Mouse (Mus musculus): ENCODE results near the gene Iba57. TPM values are rescaled to one million over a fixed set of nuclear protein-coding genes. Genes with fewer than 3 reads are reported as not detected.
"Not testable (repeated sequence)": the region's sequence is repeated elsewhere in the genome, so short reads cannot be mapped to it uniquely, and the experiment has no call there.

The Iba57 gene
- 2.4 and 3.2 TPM in 2 replicates for polyA plus RNA-seq (2014; fragmentation: Nextera tagmentation; extraction: Ambion mirVana)

DNA sequence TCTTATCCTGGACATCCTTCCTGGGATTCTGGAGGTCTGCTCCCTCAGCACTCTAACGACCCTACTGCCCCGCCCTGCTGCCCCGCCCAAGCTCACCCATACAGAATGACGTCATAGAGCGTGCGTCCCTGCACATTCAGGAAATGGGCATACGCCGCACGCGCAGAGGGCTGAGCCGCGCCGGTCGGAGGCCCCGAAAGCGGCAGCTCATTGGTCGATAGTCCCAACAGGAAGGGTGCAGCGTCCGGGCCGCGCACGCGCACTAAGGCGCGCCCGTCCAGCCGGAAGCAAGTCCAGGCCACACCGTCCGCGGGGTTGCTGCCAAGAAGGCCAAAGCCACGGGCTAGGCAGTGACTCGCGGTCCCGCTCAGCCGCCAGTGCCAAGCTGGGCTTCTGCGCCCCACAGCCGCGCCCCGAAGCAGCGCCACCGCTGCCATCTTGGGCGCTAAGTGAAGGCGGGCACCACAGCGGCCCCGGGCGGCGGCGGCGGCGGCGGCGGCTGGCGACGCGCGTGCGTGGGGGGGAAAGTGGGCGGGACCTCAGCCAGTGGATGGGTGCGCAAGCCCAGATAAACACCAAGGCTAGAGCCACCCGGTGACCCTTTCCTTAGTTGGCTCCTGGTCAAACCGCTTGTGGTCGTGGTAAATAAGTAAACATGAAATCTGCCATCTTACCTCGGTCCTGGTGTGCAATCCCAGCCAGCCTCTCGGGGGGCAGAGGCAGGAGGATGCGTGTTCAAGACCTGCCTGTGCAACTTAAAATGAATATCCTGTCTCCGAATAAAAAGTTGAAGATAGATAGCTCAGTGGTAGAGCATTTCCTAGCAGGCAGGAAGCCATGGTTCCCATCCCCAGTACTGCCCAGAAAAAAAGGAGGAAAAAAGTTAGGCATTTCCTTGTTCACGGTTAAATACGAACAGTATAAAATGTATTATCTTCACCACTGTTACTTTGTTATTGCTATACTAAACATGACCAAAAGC is at the start of gene Iba57:
Gene Iba57, minus strand, starts transcription at position 485 of the 982 bp plus-strand sequence.
- Histone ChIP-seq H3K4me2 (ENCODE audit: low read depth, low read length, severe bottlenecking) (peak within 1 kb of the TSS; percentile 76), H3K4me3 (ENCODE audit: low read depth, low read length) (peak within 1 kb of the TSS; percentile 74), H3K27ac (ENCODE audit: low read depth, low read length) (peak within 1 kb of the TSS; percentile 97), H3K36me3 (ENCODE audit: control insufficient read depth, insufficient read depth, low read length) (no peaks in the 10 kb centered on the region), H3K4me1 (replicated peaks; ENCODE audit: control insufficient read depth, insufficient read depth, low read length) (peaks cover 2% of the 10 kb centered on the region; the same call in 1 of the 2 replicates), H3K27me3 (ENCODE audit: control insufficient read depth, insufficient read depth, low read length) (no peaks in the 10 kb centered on the region), H3K9ac (ENCODE audit: low read length) (peak within 1 kb of the TSS; percentile 96), H3K9me3 (ENCODE audit: control insufficient read depth, low read length) (no peaks in the 10 kb centered on the region)
- 3% methylated on average over 66 of the region's 68 CpGs for WGBS
- ATAC-seq (replicated peaks; ENCODE audit: low FRiP score) (peak; percentile 99), DNase-seq (ENCODE audit: low spot score) (peak; percentile 98)

GRCm38 (mm10) chr11:59212892-59213494 is 49.5 kb upstream of the Iba57 start:
- Histone ChIP-seq H3K4me1 (replicated peaks; ENCODE audit: control insufficient read depth, insufficient read depth, low read length) (peaks cover 4% of the 10 kb centered on the region; the same call in 1 of the 2 replicates), H3K4me2 (ENCODE audit: low read depth, low read length, severe bottlenecking) (no peak overlapping the region), H3K36me3 (ENCODE audit: control insufficient read depth, insufficient read depth, low read length) (peaks cover 2% of the 10 kb centered on the region; the same call in 1 of the 2 replicates), H3K27ac (ENCODE audit: low read depth, low read length) (no peak overlapping the region), H3K9ac (ENCODE audit: low read length) (no peak overlapping the region), H3K4me3 (ENCODE audit: low read depth, low read length) (no peak overlapping the region), H3K9me3 (ENCODE audit: control insufficient read depth, low read length) (no peaks in the 10 kb centered on the region), H3K27me3 (ENCODE audit: control insufficient read depth, insufficient read depth, low read length) (no peaks in the 10 kb centered on the region)
- DNase-seq (ENCODE audit: low spot score) (no peak), ATAC-seq (replicated peaks; ENCODE audit: low FRiP score) (no peak)
- WGBS = 94% methylated on average over 12 of the region's 12 CpGs

DNA sequence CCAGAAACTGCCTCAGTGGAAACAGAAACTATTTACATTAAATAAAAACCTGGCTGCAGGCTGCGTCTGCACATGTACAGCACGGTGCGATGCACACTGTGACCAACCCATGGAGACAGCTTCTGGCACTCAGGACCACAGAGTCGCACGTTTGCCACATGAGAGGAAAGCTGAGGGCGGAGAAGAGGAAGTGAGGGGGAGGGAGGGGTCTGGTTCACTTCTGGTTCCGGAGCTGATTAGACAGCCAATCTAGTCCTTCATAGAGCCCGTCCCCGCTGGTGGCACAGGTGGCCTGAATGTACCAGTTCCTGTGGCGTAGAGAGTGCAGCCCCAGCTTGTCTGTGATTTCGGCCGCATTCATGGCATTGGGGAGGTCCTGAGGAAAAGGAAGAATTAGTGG is 48.8 kb upstream of the Iba57 start:
- DNase-seq (ENCODE audit: low spot score); H3K4me1 ChIP-seq (replicated peaks; ENCODE audit: control insufficient read depth, insufficient read depth, low read length); H3K36me3 ChIP-seq (ENCODE audit: control insufficient read depth, insufficient read depth, low read length); H3K9me3 ChIP-seq (ENCODE audit: control insufficient read depth, low read length); H3K9ac ChIP-seq (ENCODE audit: low read length); ATAC-seq (replicated peaks; ENCODE audit: low FRiP score); H3K27ac ChIP-seq (ENCODE audit: low read depth, low read length); H3K27me3 ChIP-seq (ENCODE audit: control insufficient read depth, insufficient read depth, low read length); H3K4me3 ChIP-seq (ENCODE audit: low read depth, low read length); H3K4me2 ChIP-seq (ENCODE audit: low read depth, low read length, severe bottlenecking): not testable (repeated sequence)
- 93% methylated on average over 12 of the region's 12 CpGs for whole genome bisulfite sequencing

DNA sequence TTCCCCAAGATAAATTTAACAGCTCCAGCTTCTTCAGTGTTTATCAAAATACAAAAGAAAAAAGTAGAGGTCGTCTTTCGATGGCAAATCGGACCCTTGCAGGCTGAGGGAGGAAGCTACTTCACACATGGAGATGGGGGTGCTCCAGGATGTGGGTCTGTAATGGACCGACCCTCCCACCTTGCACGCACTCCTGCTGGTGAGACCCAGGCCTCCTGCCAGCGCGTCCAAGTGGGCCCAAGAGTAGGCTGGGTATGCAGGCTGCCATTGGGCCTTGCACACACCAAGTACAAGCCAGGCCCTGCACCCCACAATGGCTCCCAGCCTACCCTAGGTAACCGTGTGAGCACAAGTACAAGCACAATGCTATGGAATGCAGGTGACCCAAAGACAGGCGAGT is 48.0 kb upstream of the Iba57 start:
- not testable (repeated sequence) for H3K9ac ChIP-seq (ENCODE audit: low read length); H3K4me1 ChIP-seq (replicated peaks; ENCODE audit: control insufficient read depth, insufficient read depth, low read length); H3K9me3 ChIP-seq (ENCODE audit: control insufficient read depth, low read length); ATAC-seq (replicated peaks; ENCODE audit: low FRiP score); DNase-seq (ENCODE audit: low spot score); H3K4me2 ChIP-seq (ENCODE audit: low read depth, low read length, severe bottlenecking); H3K27ac ChIP-seq (ENCODE audit: low read depth, low read length); H3K36me3 ChIP-seq (ENCODE audit: control insufficient read depth, insufficient read depth, low read length); H3K4me3 ChIP-seq (ENCODE audit: low read depth, low read length); H3K27me3 ChIP-seq (ENCODE audit: control insufficient read depth, insufficient read depth, low read length)
- 87% methylated on average over 8 of the region's 9 CpGs for WGBS

GRCm38 (mm10) chr11:59210020-59210419 is 46.5 kb upstream of the Iba57 start:
- H3K27me3 ChIP-seq (ENCODE audit: control insufficient read depth, insufficient read depth, low read length) = no peaks in the 10 kb centered on the region
- H3K9ac ChIP-seq (ENCODE audit: low read length) = no peak overlapping the region
- no peak overlapping the region for H3K4me2 ChIP-seq (ENCODE audit: low read depth, low read length, severe bottlenecking)
- no peak for ATAC-seq (replicated peaks; ENCODE audit: low FRiP score)
- H3K36me3 ChIP-seq (ENCODE audit: control insufficient read depth, insufficient read depth, low read length) = peaks cover 4% of the 10 kb centered on the region; the same call in 1 of the 2 replicates
- H3K27ac ChIP-seq (ENCODE audit: low read depth, low read length) = no peak overlapping the region
- H3K9me3 ChIP-seq (ENCODE audit: control insufficient read depth, low read length) = no peaks in the 10 kb centered on the region
- no peak overlapping the region for H3K4me3 ChIP-seq (ENCODE audit: low read depth, low read length)
- no peak for DNase-seq (ENCODE audit: low spot score)
- H3K4me1 ChIP-seq (replicated peaks; ENCODE audit: control insufficient read depth, insufficient read depth, low read length) = peaks cover 4% of the 10 kb centered on the region; the same call in 1 of the 2 replicates
- WGBS = 88% methylated on average over 4 of the region's 4 CpGs

DNA sequence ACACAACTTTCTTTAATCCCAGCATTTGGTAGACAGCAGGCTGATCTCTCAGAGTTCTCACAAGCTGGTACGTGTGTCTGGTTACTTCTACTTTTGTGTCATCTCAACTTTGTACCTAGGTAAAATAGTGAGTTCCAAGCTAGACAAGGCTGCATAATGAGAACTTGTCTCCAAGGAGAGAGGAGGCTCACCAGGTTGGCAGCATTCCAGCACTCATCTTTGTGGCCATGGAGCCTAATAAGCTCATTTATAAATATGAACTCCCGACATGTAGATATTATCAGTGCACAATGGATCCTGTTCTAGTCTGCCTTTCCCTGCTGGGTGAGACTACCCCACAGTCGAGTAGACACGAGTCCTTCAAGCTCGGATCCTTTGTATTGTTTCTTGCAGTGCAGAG is 46.0 kb upstream of the Iba57 start:
- Histone ChIP-seq H3K4me1 (replicated peaks; ENCODE audit: control insufficient read depth, insufficient read depth, low read length) (peaks cover 4% of the 10 kb centered on the region; the same call in 1 of the 2 replicates), H3K36me3 (ENCODE audit: control insufficient read depth, insufficient read depth, low read length) (peaks cover 4% of the 10 kb centered on the region; the same call in 1 of the 2 replicates), H3K27ac (ENCODE audit: low read depth, low read length) (no peak overlapping the region), H3K9me3 (ENCODE audit: control insufficient read depth, low read length) (no peaks in the 10 kb centered on the region), H3K4me2 (ENCODE audit: low read depth, low read length, severe bottlenecking) (peak overlapping the region; percentile 88; the same call in 1 of the 2 replicates), H3K9ac (ENCODE audit: low read length) (no peak overlapping the region; the same call in 1 of the 2 replicates), H3K27me3 (ENCODE audit: control insufficient read depth, insufficient read depth, low read length) (no peaks in the 10 kb centered on the region), H3K4me3 (ENCODE audit: low read depth, low read length) (peak overlapping the region; percentile 86)
- ATAC-seq (replicated peaks; ENCODE audit: low FRiP score) (no peak), DNase-seq (ENCODE audit: low spot score) (no peak)
- WGBS = 77% methylated on average over 5 of the region's 5 CpGs

DNA sequence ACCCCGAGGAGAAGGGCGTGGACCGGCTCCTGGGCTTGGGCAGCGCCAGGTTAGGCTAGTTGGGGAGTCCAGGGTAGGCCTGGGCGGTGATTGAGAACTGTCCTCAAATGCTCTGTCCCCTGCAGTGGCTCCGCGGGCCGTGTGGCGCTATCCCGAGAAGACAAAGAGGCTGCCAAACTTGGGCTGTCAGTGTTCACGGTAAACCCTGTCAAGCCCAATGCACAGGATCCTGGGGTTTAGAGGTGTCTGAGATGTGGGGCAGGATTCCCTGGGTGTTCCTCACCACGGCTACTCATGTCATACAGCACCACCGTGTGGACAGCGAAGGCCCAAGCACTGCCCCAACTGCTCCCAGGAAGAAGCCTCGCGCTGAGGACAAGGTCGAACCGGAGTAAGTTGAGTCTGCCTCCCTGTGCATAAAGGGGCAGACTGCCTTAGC is 45.5 kb upstream of the Iba57 start:
- peak; percentile 83 for DNase-seq (ENCODE audit: low spot score)
- H3K4me2 ChIP-seq (ENCODE audit: low read depth, low read length, severe bottlenecking) = peak overlapping the region; percentile 88
- H3K36me3 ChIP-seq (ENCODE audit: control insufficient read depth, insufficient read depth, low read length) = peaks cover 4% of the 10 kb centered on the region; the same call in 1 of the 2 replicates

DNA sequence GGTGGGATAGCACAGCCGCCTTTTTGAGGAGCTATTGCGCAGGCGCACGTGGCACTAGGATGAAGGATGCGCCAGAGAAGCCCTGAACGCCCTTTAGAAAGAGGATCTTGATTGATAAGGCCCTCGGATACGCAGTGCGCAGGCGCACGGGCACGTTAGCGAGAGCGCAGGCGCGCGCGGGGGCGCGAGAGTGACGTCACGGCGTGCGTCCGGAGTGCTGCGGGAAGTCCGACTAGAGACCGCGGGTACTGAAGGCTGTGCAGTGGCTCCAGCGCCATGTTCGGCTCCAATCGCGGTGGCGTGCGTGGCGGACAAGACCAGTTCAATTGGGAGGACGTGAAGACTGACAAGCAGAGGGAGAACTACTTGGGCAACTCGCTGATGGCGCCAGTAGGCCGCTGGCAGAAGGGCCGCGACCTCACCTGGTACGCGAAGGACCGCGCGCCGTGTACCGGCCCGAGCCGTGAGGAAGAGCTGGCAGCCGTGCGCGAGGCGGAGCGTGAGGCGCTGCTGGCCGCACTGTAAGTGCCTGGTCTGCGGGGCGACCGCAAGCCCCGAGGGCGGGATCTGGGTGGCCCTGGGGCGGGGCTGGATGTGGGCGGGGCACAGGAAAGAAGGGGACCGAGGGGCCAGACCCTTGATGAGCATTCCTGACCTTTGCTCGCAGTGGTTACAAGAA is 44.8 kb upstream of the Iba57 start, which contains the start of gene 2310033P09Rik:
Gene 2310033P09Rik, plus strand, starts transcription at position 169 of the 679 bp plus-strand sequence.
- Histone ChIP-seq H3K9ac (ENCODE audit: low read length) (peak within 1 kb of the TSS; percentile 86), H3K4me3 (ENCODE audit: low read depth, low read length) (peak within 1 kb of the TSS; percentile 86), H3K27me3 (ENCODE audit: control insufficient read depth, insufficient read depth, low read length) (no peaks in the 10 kb centered on the region), H3K36me3 (ENCODE audit: control insufficient read depth, insufficient read depth, low read length) (peaks cover 4% of the 10 kb centered on the region; the same call in 1 of the 2 replicates), H3K27ac (ENCODE audit: low read depth, low read length) (peak within 1 kb of the TSS; percentile 82), H3K4me1 (replicated peaks; ENCODE audit: control insufficient read depth, insufficient read depth, low read length) (peaks cover 4% of the 10 kb centered on the region; the same call in 1 of the 2 replicates), H3K9me3 (ENCODE audit: control insufficient read depth, low read length) (no peaks in the 10 kb centered on the region), H3K4me2 (ENCODE audit: low read depth, low read length, severe bottlenecking) (peak within 1 kb of the TSS; percentile 88)
- DNase-seq (ENCODE audit: low spot score) = peak; percentile 98
- WGBS = under 1% methylated on average over 67 of the region's 67 CpGs
- peak; percentile 84 for ATAC-seq (replicated peaks; ENCODE audit: low FRiP score)

More for the DNA sequence above, 45.5 kb upstream of the Iba57 start:
- H3K9ac ChIP-seq (ENCODE audit: low read length) = peak overlapping the region; percentile 86
- peak overlapping the region; percentile 86 for H3K4me3 ChIP-seq (ENCODE audit: low read depth, low read length)
- no peaks in the 10 kb centered on the region for H3K9me3 ChIP-seq (ENCODE audit: control insufficient read depth, low read length)
- 9% methylated on average over 18 of the region's 18 CpGs for WGBS
- peaks cover 4% of the 10 kb centered on the region; the same call in 1 of the 2 replicates for H3K4me1 ChIP-seq (replicated peaks; ENCODE audit: control insufficient read depth, insufficient read depth, low read length)
- no peak overlapping the region for H3K27ac ChIP-seq (ENCODE audit: low read depth, low read length)
- ATAC-seq (replicated peaks; ENCODE audit: low FRiP score) = peak; percentile 54
- no peaks in the 10 kb centered on the region for H3K27me3 ChIP-seq (ENCODE audit: control insufficient read depth, insufficient read depth, low read length)
